Mouse (Mus musculus): Measurements from ENCODE around the gene Taar7d. TPM values are rescaled to one million over a fixed set of nuclear protein-coding genes. Genes with fewer than 3 reads are reported as not detected.
"Not testable (repeated sequence)": the region's sequence is repeated elsewhere in the genome, so short reads cannot be mapped to it uniquely, and the experiment has no call there.

Gene Taar7d
- total RNA-seq (2022) = not detected

- no peak for DNase-seq (ENCODE audit: low spot score in 2 of 2)
Observed at GRCm38 (mm10) chr10:24026922-24027321, at the start of gene Taar7d. Taar7d (plus strand) TSS chr10:24027222.

- no peak for DNase-seq (ENCODE audit: low spot score in 2 of 2)
Observed at GRCm38 (mm10) chr10:23977958-23978357, 49.1 kb upstream of the Taar7d start.

- peak; percentile 15 to 16 for DNase-seq (ENCODE audit: low spot score in 2 of 2)
Observed at GRCm38 (mm10) chr10:23978901-23979705, 47.9 kb upstream of the Taar7d start.

- DNase-seq (ENCODE audit: low spot score in 2 of 2) = no peak
Observed at GRCm38 (mm10) chr10:23985546-23985945, 41.5 kb upstream of the Taar7d start, which contains the start of gene Taar6. Taar6 (minus strand) TSS chr10:23985646.

- DNase-seq (ENCODE audit: low spot score in 2 of 2) = no peak
Observed at GRCm38 (mm10) chr10:23986419-23986818, 40.6 kb upstream of the Taar7d start.

- DNase-seq (ENCODE audit: low spot score in 2 of 2) = no peak
Observed at GRCm38 (mm10) chr10:23993381-23993780, 33.6 kb upstream of the Taar7d start, which contains the start of gene Taar7a. Taar7a (minus strand) TSS chr10:23993481.

GRCm38 (mm10) chr10:23999639-24000038 is 27.4 kb upstream of the Taar7d start, which contains the start of gene Taar7b:
Taar7b (plus strand) TSS chr10:23999939.
- no peak for DNase-seq (ENCODE audit: low spot score in 2 of 2)

GRCm38 (mm10) chr10:24006442-24006841 is 20.6 kb upstream of the Taar7d start:
- no peak for DNase-seq (ENCODE audit: low spot score in 2 of 2)

GRCm38 (mm10) chr10:24007034-24007433 is 20.0 kb upstream of the Taar7d start:
- DNase-seq (ENCODE audit: low spot score in 2 of 2) = no peak

GRCm38 (mm10) chr10:24008143-24008542 is 18.9 kb upstream of the Taar7d start:
- no peak for DNase-seq (ENCODE audit: low spot score in 2 of 2)

GRCm38 (mm10) chr10:24031347-24031746 is 4.3 kb downstream of the Taar7d start:
- no peak for DNase-seq (ENCODE audit: low spot score in 2 of 2)

GRCm38 (mm10) chr10:24037314-24037713 is 10.3 kb downstream of the Taar7d start, which contains the start of gene Taar7e:
Taar7e (plus strand) TSS chr10:24037614.
- DNase-seq (ENCODE audit: low spot score in 2 of 2) = no peak

- DNase-seq (ENCODE audit: low spot score in 2 of 2) = no peak
Observed at GRCm38 (mm10) chr10:24040120-24040869, 13.3 kb downstream of the Taar7d start.

- no peak for DNase-seq (ENCODE audit: low spot score in 2 of 2)
Observed at GRCm38 (mm10) chr10:24049210-24049609, 22.2 kb downstream of the Taar7d start, which contains the start of gene Taar7f. Taar7f (plus strand) TSS chr10:24049510.

- no peak for DNase-seq (ENCODE audit: low spot score in 2 of 2)
Observed at GRCm38 (mm10) chr10:24052039-24052438, 25.0 kb downstream of the Taar7d start.

GRCm38 (mm10) chr10:24058986-24059385 is 32.0 kb downstream of the Taar7d start:
- no peak for DNase-seq (ENCODE audit: low spot score in 2 of 2)

GRCm38 (mm10) chr10:24074751-24075150 is 47.7 kb downstream of the Taar7d start:
- DNase-seq (ENCODE audit: low spot score in 2 of 2) = not testable (repeated sequence)

GRCm38 (mm10) chr10:24076200-24076599 is 49.2 kb downstream of the Taar7d start, which contains the start of gene Taar8a:
Taar8a (plus strand) TSS chr10:24076500.
- not testable (repeated sequence) for DNase-seq (ENCODE audit: low spot score in 2 of 2)

All from left cerebral cortex, adult 8-10 months (tissue).